Mouse (Mus musculus): ENCODE data around the gene Gm20388. TPM values are rescaled to one million over a fixed set of nuclear protein-coding genes. Genes with fewer than 3 reads are reported as not detected.

The Gm20388 gene
- polyA plus RNA-seq, 1 experiment from 2014 or later, result not detected

DNA sequence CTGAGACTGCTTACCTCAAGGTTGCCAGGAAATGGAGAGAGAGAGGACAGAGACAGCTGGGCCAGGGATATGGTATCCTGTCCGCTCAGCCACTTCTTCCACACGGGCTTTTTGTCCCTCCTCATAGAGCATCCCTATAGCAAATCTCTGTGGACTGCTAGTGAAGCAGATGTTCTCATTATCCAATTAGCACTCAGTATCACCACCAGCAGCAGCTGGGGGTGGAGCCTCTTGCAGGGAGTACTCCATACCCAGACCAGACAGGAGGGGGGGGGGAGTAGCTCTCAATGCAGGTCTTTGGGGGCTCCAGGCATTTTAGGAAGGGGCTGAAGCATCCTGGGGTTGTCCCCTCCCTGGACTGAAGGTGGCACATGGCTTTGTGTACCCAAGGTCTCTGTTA is 2139.3 kb downstream of the Gm20388 start:
- Histone ChIP-seq H3K4me3 (no peak overlapping the region), H3K27ac (no peak overlapping the region), H3K4me2 (no peak overlapping the region), H3K27me3 (replicated peaks) (peaks cover 20% of the 10 kb centered on the region; the same call in 1 of the 2 replicates), H3K36me3 (no peaks in the 10 kb centered on the region), H3K9ac (no peak overlapping the region), H3K4me1 (no peaks in the 10 kb centered on the region), H3K9me3 (replicated peaks) (no peaks in the 10 kb centered on the region)
- WGBS (ENCODE audit: insufficient replicate concordance), result 56% methylated on average over 2 of the region's 2 CpGs
- no peak for ATAC-seq

DNA sequence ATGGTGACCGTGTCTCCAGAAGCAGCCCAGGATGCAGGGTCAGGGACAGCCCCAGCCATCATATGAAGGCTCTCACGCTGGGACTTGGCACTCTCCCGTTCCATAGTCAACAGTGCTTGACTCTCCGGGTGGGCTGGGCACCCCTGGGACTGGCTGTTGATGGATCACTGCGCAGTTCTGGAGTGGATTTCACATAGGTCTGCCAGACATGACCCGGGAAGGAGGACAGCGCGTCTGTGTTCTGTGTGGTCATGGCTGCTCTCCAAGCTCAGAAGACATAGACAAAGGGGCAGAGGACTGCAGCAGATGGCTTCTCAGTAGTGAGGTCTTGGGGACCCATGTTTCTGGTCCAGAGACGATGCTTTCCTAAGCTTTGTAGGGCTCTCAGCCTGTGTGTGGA is 2140.0 kb downstream of the Gm20388 start:
- Histone ChIP-seq H3K9me3 (replicated peaks) (no peaks in the 10 kb centered on the region), H3K27ac (no peak overlapping the region), H3K9ac (no peak overlapping the region), H3K4me3 (no peak overlapping the region), H3K36me3 (no peaks in the 10 kb centered on the region), H3K4me1 (peaks cover 2% of the 10 kb centered on the region; the same call in 1 of the 2 replicates), H3K27me3 (replicated peaks) (peaks cover 21% of the 10 kb centered on the region; the same call in 1 of the 2 replicates), H3K4me2 (no peak overlapping the region)
- ATAC-seq, result no peak
- WGBS (ENCODE audit: insufficient replicate concordance), result 84% methylated on average over 9 of the region's 9 CpGs

DNA sequence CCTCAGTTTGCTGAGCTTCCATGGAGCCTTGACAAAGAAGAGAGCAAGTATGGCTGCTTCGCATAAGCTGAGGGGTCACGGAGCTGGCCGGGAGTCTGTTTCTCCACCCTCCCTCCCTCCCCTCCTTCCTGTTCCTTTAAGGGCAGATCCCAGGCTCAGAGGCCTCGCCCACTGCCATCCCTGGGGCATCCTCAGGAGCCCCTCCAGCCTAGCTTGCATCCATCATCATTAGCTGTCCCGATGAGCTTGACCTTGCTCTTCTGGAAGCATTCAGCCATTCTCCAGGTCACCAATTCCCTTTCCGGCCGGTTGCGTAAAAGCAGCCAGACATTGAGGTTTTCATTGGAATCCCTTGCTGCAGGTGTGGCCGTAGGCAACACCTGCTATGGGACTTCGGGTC is 2144.7 kb downstream of the Gm20388 start:
- ATAC-seq, result no peak
- Histone ChIP-seq H3K36me3 (no peaks in the 10 kb centered on the region), H3K27me3 (replicated peaks) (peaks cover 23% of the 10 kb centered on the region; the same call in 1 of the 2 replicates), H3K27ac (no peak overlapping the region), H3K9me3 (replicated peaks) (no peaks in the 10 kb centered on the region), H3K9ac (no peak overlapping the region), H3K4me1 (peaks cover 7% of the 10 kb centered on the region; the same call in 1 of the 2 replicates), H3K4me2 (no peak overlapping the region), H3K4me3 (no peak overlapping the region)
- WGBS (ENCODE audit: insufficient replicate concordance), result 43% methylated on average over 10 of the region's 10 CpGs

DNA sequence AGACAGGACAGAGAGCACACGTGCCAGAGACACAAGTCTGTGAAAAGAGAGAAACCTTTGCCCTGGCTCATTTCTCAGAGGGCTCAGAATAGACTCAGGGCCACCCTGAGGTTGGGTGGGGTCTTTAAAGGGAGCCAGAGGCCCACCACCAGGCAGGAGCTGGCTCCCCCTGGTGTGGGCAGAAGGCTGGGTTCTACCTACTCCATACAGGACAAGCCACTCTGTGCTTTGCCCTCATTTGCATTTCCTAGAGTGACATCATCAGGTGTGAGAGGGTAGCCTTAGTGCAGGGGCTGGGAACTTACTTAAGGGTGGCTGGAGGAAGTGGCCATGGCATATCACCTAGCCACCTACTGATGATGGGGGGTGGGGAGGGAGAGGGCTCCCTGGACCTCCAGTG is 2145.5 kb downstream of the Gm20388 start:
- Histone ChIP-seq H3K36me3 (no peaks in the 10 kb centered on the region), H3K27me3 (replicated peaks) (peaks cover 18% of the 10 kb centered on the region; the same call in 1 of the 2 replicates), H3K9me3 (replicated peaks) (no peaks in the 10 kb centered on the region), H3K27ac (no peak overlapping the region), H3K9ac (no peak overlapping the region), H3K4me2 (no peak overlapping the region), H3K4me3 (no peak overlapping the region), H3K4me1 (peaks cover 7% of the 10 kb centered on the region; the same call in 1 of the 2 replicates)
- ATAC-seq, result no peak
- 41% methylated on average over 1 of the region's 1 CpGs for WGBS (ENCODE audit: insufficient replicate concordance)

DNA sequence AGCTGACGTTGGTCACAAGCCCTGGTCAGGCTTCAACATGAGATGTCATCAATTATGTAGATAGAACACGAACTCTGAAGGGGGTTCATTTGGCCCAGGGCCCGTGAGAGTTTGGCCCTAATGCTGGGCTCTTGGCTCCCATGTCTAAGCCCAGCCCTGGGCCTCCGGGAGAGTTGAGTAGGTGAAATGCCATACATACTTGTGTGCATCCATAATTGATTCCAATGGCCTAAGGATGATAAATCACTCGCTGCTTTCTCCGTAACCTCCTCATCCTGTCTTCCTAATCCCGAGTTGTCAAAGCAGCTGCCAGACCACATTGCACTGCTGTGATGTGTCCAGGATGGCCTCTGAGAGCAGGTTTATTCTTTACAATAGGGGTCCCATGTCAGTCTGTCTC is 2146.2 kb downstream of the Gm20388 start:
- peaks cover 7% of the 10 kb centered on the region; the same call in 1 of the 2 replicates for H3K4me1 ChIP-seq
- H3K27ac ChIP-seq, result no peak overlapping the region
- ATAC-seq, result no peak
- no peaks in the 10 kb centered on the region for H3K36me3 ChIP-seq
- no peak overlapping the region for H3K4me3 ChIP-seq
- H3K4me2 ChIP-seq, result no peak overlapping the region
- WGBS (ENCODE audit: insufficient replicate concordance), result 61% methylated on average over 7 of the region's 7 CpGs
- peaks cover 14% of the 10 kb centered on the region; the same call in 1 of the 2 replicates for H3K27me3 ChIP-seq (replicated peaks)
- no peaks in the 10 kb centered on the region for H3K9me3 ChIP-seq (replicated peaks)
- no peak overlapping the region for H3K9ac ChIP-seq

DNA sequence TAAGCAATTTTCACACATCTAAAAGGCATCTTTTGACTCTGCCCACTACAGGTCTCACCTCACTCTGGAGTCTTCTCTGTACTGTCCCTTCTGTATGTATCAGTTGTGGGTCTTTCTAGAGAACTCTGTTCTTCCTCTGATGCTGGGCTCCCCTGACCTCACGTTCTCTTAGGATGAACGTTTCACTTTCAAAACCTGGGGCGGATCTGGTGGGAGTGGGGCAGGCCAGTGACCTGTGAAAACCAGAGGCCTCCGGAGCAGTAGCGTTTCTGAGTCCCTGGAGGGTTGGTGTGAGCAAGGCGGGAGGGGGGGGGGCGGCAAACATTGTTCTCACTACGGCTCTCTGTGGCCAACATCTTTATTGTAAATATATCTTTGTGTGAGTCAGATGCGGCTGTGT is 2147.9 kb downstream of the Gm20388 start:
- peaks cover 7% of the 10 kb centered on the region; the same call in 1 of the 2 replicates for H3K4me1 ChIP-seq
- no peak for ATAC-seq
- H3K4me3 ChIP-seq, result no peak overlapping the region
- H3K27ac ChIP-seq, result no peak overlapping the region
- no peak overlapping the region for H3K4me2 ChIP-seq
- peaks cover 14% of the 10 kb centered on the region; the same call in 1 of the 2 replicates for H3K27me3 ChIP-seq (replicated peaks)
- no peak overlapping the region for H3K9ac ChIP-seq
- no peaks in the 10 kb centered on the region for H3K36me3 ChIP-seq
- 55% methylated on average over 9 of the region's 9 CpGs for WGBS (ENCODE audit: insufficient replicate concordance)
- no peaks in the 10 kb centered on the region for H3K9me3 ChIP-seq (replicated peaks)

DNA sequence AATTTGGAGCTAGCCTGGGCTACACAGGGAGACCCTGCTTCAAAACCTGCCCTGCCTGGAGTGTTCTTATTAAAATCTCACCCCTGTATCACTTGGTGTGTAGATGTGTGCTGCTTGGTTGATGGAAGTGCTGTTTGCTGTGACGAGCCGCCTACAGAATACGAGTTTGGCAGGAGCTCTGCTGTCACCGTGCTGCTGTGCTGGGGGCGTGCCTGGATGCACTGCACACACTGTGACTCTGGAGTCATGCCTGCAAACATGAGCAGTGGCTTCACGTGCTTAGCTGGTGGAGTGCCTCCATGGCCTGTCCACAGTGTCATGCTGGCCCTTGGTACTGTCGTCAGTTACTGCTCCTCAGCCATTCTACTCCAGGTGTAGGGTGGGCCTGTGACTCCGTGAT is 2148.3 kb downstream of the Gm20388 start:
- Histone ChIP-seq H3K27me3 (replicated peaks) (peaks cover 14% of the 10 kb centered on the region; the same call in 1 of the 2 replicates), H3K9me3 (replicated peaks) (no peaks in the 10 kb centered on the region), H3K9ac (no peak overlapping the region), H3K4me2 (no peak overlapping the region), H3K36me3 (no peaks in the 10 kb centered on the region), H3K27ac (no peak overlapping the region), H3K4me1 (peaks cover 7% of the 10 kb centered on the region; the same call in 1 of the 2 replicates), H3K4me3 (no peak overlapping the region)
- no peak; the same call in 1 of the 2 replicates for ATAC-seq
- WGBS (ENCODE audit: insufficient replicate concordance), result 65% methylated on average over 8 of the region's 8 CpGs

DNA sequence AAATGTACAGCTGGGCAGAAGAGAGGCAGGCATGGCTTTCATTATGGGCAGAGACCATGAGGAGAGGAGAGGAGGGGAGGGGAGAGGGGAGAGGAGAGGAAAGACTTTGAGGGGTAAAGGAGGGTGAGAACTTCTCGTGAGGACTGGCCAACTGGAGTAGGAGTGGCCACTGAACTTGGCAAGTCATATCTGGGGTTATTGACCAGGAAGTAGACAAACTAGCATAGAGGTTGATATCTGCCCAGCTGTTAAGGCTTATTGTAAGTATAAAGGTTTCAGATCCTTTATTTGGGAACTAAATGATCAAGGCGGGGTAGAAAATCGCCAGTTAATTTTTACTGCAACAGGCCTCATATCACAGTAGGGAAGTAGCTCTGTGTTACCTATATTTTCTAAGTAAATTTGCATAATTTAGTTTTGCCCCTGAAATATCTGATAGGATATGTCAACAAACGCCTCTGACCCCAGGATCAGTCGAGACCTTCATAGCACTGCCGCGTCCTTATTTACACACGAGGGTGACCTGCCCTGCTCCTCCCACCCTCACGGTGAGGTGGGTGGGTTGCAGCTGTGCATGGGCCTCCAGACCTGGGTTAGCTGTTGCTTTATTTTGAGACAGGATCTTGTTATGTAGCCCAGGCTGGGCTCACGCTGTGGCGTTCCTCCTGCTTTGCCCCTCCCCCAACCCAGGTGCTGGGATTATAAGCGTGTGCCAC is 2152.0 kb downstream of the Gm20388 start:
- no peaks in the 10 kb centered on the region for H3K9me3 ChIP-seq (replicated peaks)
- ATAC-seq, result no peak
- H3K4me2 ChIP-seq, result no peak overlapping the region
- peaks cover 7% of the 10 kb centered on the region for H3K27me3 ChIP-seq (replicated peaks)
- WGBS (ENCODE audit: insufficient replicate concordance), result 61% methylated on average over 12 of the region's 12 CpGs
- H3K4me1 ChIP-seq, result no peaks in the 10 kb centered on the region
- H3K36me3 ChIP-seq, result no peaks in the 10 kb centered on the region
- no peak overlapping the region for H3K4me3 ChIP-seq
- H3K9ac ChIP-seq, result no peak overlapping the region
- H3K27ac ChIP-seq, result no peak overlapping the region

DNA sequence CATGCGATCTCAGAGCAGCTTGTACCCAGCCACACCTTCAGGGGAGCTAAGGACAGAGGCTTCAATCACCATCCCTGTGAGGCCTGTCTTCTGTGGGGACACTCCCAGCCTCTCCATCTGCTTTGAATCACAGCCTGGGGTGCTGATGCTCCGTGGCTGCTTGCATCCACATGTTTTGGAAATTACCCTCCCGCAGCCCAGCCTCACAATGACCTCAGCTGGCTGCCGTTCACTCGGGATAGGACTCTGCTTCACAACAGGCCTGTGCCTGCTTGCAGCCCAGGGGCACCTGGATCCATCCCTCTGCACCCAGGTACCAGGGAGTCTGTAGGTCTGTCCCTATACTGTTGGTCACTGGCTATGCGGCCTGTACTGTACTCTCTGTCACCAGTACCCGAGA is 2153.7 kb downstream of the Gm20388 start:
- WGBS (ENCODE audit: insufficient replicate concordance), result 69% methylated on average over 7 of the region's 7 CpGs

DNA sequence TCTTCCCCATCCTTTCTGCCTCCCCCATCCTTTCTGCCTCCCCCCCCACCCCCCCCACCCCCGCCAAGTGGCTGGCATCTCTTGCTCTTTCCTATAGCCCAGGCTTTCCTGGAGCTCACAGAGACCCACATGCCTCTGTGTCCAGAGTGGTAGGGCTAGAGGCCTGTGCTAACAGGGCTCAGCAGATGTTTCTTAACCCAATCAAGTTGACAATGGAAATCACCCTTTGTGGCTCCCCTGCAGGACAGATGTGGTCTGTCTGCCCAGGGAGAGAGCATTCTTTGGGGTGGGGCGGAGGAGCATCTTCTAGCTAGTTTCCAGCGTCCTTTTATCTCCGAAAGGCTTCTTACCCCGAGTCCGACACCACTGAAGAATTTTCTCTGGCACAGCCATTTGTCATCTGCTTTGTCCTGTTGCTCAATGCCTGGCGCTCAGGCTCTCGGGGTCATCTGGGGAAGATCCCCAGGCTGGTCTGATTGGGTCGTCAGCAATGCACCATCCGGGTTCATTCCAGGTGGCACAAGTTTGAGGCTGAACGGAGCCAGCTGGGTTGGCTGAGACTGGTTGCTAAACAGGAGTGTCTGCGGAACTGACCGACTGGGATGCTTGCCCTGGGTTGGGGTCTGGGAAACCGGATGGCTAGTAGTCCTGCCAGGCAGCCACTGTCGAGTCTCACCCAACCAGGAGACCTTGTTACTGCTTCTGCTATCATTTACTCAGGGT is 2157.3 kb downstream of the Gm20388 start:
- Histone ChIP-seq H3K27me3 (replicated peaks) (peaks cover 10% of the 10 kb centered on the region), H3K27ac (no peak overlapping the region), H3K4me2 (no peak overlapping the region), H3K4me1 (no peaks in the 10 kb centered on the region), H3K9ac (no peak overlapping the region), H3K36me3 (no peaks in the 10 kb centered on the region), H3K4me3 (no peak overlapping the region), H3K9me3 (replicated peaks) (no peaks in the 10 kb centered on the region)
- 54% methylated on average over 15 of the region's 15 CpGs for WGBS (ENCODE audit: insufficient replicate concordance)
- no peak for ATAC-seq

More for the DNA sequence above, 2153.7 kb downstream of the Gm20388 start:
- Histone ChIP-seq H3K9ac (no peak overlapping the region), H3K36me3 (no peaks in the 10 kb centered on the region), H3K27ac (no peak overlapping the region), H3K9me3 (replicated peaks) (no peaks in the 10 kb centered on the region), H3K4me3 (no peak overlapping the region), H3K4me1 (no peaks in the 10 kb centered on the region), H3K27me3 (replicated peaks) (no peaks in the 10 kb centered on the region; the same call in 1 of the 2 replicates), H3K4me2 (no peak overlapping the region)
- ATAC-seq, result no peak

DNA sequence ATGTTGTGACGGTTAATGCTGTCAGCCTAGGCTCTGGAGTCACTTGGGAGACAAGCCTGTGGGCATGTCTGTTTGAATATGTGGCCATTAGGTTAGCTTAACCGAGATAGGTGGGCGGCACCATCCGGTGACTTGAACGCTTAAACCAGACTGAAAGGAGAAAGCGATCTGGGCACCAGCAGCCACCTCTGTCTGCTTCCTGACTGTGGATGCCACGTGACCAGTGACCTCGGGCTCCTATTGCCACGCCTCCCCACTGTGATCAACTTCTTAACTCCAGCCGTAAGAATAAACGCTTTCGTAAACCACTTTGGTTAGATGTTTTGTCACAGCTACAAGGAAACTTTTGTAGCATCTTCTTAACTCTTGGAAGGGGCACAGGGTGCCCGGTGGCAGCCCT is 2158.0 kb downstream of the Gm20388 start:
- H3K27ac ChIP-seq, result no peak overlapping the region
- 67% methylated on average over 13 of the region's 13 CpGs for whole genome bisulfite sequencing (ENCODE audit: insufficient replicate concordance)
- ATAC-seq, result no peak
- no peaks in the 10 kb centered on the region for H3K9me3 ChIP-seq (replicated peaks)
- H3K4me1 ChIP-seq, result no peaks in the 10 kb centered on the region
- no peaks in the 10 kb centered on the region for H3K36me3 ChIP-seq
- peaks cover 10% of the 10 kb centered on the region for H3K27me3 ChIP-seq (replicated peaks)
- no peak overlapping the region for H3K9ac ChIP-seq
- H3K4me2 ChIP-seq, result no peak overlapping the region
- H3K4me3 ChIP-seq, result no peak overlapping the region

DNA sequence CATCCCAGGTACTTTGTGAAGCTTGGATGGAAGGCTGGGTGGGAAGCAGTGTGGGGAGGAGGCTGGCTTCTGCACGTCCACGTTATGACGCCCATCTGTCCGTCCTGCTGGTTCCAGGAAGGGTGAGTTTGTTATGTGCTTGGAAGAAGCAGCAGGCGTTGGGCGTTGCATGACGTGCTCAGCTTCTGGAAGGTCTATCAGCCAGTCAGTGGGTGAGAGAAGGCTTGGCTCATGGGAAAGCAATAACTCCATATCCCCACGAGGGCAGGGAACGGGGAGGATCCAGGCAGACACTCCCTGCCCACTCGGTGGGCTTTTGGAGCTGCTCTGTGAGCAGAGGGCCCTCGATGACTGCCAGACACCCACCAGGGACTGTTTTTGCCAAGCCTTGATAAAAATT is 2158.6 kb downstream of the Gm20388 start:
- 60% methylated on average over 11 of the region's 11 CpGs for WGBS (ENCODE audit: insufficient replicate concordance)
- H3K9ac ChIP-seq, result no peak overlapping the region
- peaks cover 10% of the 10 kb centered on the region for H3K27me3 ChIP-seq (replicated peaks)
- H3K4me1 ChIP-seq, result no peaks in the 10 kb centered on the region
- H3K27ac ChIP-seq, result no peak overlapping the region
- H3K9me3 ChIP-seq (replicated peaks), result no peaks in the 10 kb centered on the region
- no peak for ATAC-seq
- H3K4me2 ChIP-seq, result no peak overlapping the region
- H3K4me3 ChIP-seq, result no peak overlapping the region
- H3K36me3 ChIP-seq, result no peaks in the 10 kb centered on the region

Data from liver, embryonic 12.5 days (tissue).